In the genomic region with DNA sequence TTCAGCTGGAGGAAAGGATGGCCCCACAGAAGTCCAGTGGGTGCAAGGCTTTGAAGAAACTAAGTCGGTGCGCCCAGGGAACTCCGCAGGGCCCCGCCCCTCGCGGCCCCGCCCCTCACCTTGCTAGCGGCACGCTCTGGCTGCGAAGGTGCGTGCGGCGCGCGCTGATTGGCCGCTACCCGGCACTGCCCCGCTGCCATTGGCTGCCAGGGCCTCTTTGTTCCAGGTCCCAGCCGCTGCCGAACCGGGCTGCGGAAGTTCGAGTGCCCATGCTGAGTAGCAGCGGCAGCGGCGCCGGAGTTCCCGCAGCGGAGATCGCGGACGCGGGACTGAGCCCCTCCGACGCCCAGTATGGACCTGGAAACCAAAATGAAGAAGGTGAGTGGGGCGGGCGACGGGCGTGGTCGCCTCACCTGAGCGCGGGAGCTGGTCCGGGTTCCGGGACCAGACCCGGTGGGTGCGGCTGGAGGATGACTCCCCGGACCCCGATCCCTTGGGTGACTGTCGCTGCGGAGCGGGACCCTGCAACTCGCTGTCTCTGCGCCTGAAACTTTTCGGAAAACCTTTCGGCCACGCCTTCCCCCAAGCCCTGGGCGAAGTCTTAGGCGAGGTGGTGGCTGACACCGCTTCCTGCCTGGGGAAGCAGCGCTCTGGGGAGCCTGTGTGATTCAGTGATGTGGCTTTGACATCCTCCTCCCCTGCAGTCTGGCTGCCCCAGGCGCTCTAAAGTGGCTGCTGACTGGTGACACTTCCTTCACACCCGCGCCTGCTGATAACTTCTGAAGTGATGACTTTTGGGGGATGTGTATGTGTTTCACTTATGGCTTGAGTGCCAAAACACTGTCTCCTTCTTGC, we compare ENCODE assay signal across 8 mouse cellular contexts. TPM values are rescaled to one million over a fixed set of nuclear protein-coding genes. Genes with fewer than 3 reads are reported as not detected.
DNase-seq lines count a peak whose midpoint lies in the region; ATAC-seq lines count a peak whose summit lies in the region.

A gene (plus strand): TSS at position 214 of the 855 bp plus-strand sequence.

- H3K9ac ChIP-seq in midbrain, embryonic 11.5 days (ENCODE audit: low read length), result peak within 1 kb of the TSS; percentile 73

- no peaks in the 10 kb centered on the region for H3K9me3 ChIP-seq in limb, embryonic 10.5 days (replicated peaks)
- no peaks in the 10 kb centered on the region for H3K9me3 ChIP-seq in midbrain, embryonic 11.5 days (ENCODE audit: control insufficient read depth, low read length)

- H3K4me2 ChIP-seq in midbrain, embryonic 11.5 days, result peak within 1 kb of the TSS; percentile 97

- WGBS in limb, embryonic 10.5 days, result under 1% methylated on average over 63 of the region's 63 CpGs
- under 1% methylated on average over 63 of the region's 63 CpGs for WGBS in midbrain, embryonic 11.5 days

- peak within 1 kb of the TSS; percentile 86 for H3K4me3 ChIP-seq in limb, embryonic 10.5 days
- peak within 1 kb of the TSS; percentile 78 for H3K4me3 ChIP-seq in midbrain, embryonic 11.5 days (ENCODE audit: low read depth, low read length)

- peaks cover 16% of the 10 kb centered on the region; the same call in 1 of the 2 replicates for H3K4me1 ChIP-seq in limb, embryonic 10.5 days
- H3K4me1 ChIP-seq in midbrain, embryonic 11.5 days (ENCODE audit: control insufficient read depth, insufficient read depth, low read length), result no peaks in the 10 kb centered on the region

- DNase-seq in adrenal gland, adult 8-10 months, result peak; percentile 59
- peak; percentile 81 for DNase-seq in embryo, embryonic 9.5 days (ENCODE audit: extremely low spot score)
- peak; percentile 98 for DNase-seq in heart, adult 11 months
- DNase-seq in kidney, adult 11 months, result peak; percentile 88
- DNase-seq in limb, embryonic 10.5 days (ENCODE audit: low spot score), result peak; percentile 91
- DNase-seq in midbrain, embryonic 11.5 days (ENCODE audit: low spot score, missing footprints), result peak; percentile 96
- peak; percentile 68 for DNase-seq in right cerebral cortex, postnatal 4 days
- peak; percentile 82 for DNase-seq in yolk sac, embryonic 10.5 days (ENCODE audit: low spot score)

- ATAC-seq in midbrain, embryonic 11.5 days (ENCODE audit: low FRiP score), result peak; percentile 95

- H3K27me3 ChIP-seq in limb, embryonic 10.5 days (ENCODE audit: low read depth, poor library complexity, severe bottlenecking), result 0 out of 2 replicates have a peak, but pooled peaks cover 6% of the 10 kb centered on the region
- peaks cover 8% of the 10 kb centered on the region; the same call in 1 of the 2 replicates for H3K27me3 ChIP-seq in midbrain, embryonic 11.5 days (ENCODE audit: control insufficient read depth, insufficient read depth, low read length)

- H3K27ac ChIP-seq in limb, embryonic 10.5 days, result peak within 1 kb of the TSS; percentile 94
- H3K27ac ChIP-seq in midbrain, embryonic 11.5 days (ENCODE audit: low read depth, low read length), result no peak within 1 kb of the TSS

- H3K36me3 ChIP-seq in limb, embryonic 10.5 days, result peaks cover 5% of the 10 kb centered on the region; the same call in 1 of the 2 replicates
- no peaks in the 10 kb centered on the region for H3K36me3 ChIP-seq in midbrain, embryonic 11.5 days (ENCODE audit: control insufficient read depth, insufficient read depth, low read length)

RNA-seq across cellular contexts. Expression of the gene that starts here (rescaled TPM):
- total RNA-seq in adrenal gland, adult 8-10 months (2022), result 10 to 100 TPM in 1 of 4 experiments, 1 to 10 TPM in 3; 6.7 to 10.4 (median 7.9) TPM
- polyA plus RNA-seq in limb, embryonic 10.5 days (2016; fragmentation: Nextera tagmentation; extraction: Ambion mirVana), result 62.9 and 94.2 TPM in 2 replicates
- polyA plus RNA-seq in midbrain, embryonic 11.5 days (2014; fragmentation: Nextera tagmentation; extraction: Ambion mirVana), result 37.3 and 41.7 TPM in 2 replicates
